In the genomic region with DNA sequence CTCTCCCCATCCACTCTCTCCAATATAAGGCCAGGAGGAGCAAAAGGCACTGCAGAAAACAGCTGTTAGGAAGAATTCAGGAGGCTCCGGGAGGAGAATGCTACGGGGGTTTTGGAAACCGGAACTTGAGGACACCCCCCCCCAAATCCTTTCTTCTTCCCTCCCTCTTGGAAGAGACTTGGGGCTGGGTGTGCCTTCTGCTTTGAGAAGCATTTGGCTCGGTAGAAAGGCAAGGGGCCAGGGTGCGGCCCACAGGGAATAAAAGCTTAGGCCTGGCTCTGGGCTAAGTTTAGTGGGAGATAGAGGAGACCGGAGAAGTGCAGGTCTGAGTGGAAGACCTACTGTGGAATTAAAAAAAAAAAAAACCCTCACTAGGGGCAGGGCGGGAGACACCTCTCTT, we compare ENCODE assay signal across 8 mouse cellular contexts.
A peak's percentile ranks its signal among the peaks of the same experiment; 100 is the strongest.
DNase-seq lines count a peak whose midpoint lies in the region; ATAC-seq and TF ChIP-seq lines count a peak whose summit lies in the region.

No protein-coding gene starts in this region.

- no peak for TF ChIP-seq CTCF in left cerebral cortex, adult 2 months (IDR thresholded peaks at IDR 0.05)

- peaks cover 3% of the 10 kb centered on the region; the same call in 1 of the 2 replicates for H3K27me3 ChIP-seq in lung, embryonic 15.5 days

- H3K9ac ChIP-seq in lung, embryonic 15.5 days: no peak overlapping the region

- no peaks in the 10 kb centered on the region for H3K36me3 ChIP-seq in lung, embryonic 15.5 days

- WGBS in lung, embryonic 15.5 days: 13% methylated on average over 7 of the region's 7 CpGs

- H3K4me1 ChIP-seq in lung, embryonic 15.5 days: peaks cover 26% of the 10 kb centered on the region

- intact Hi-C loops in left cerebral cortex, adult 2 months (cut with DNase I): loop anchor here (5.0 kb wide), 5 partner anchors 67 to 642 kb away; a partner anchor contains a TSS

- no peak for ATAC-seq in lung, embryonic 15.5 days (ENCODE audit: borderline replicate concordance, extremely low read depth, low FRiP score, low TSS enrichment)

- H3K9me3 ChIP-seq in lung, embryonic 15.5 days: no peaks in the 10 kb centered on the region

- H3K27ac ChIP-seq in left cerebral cortex, adult 2 months: peak overlapping the region; percentile 98
- no peak overlapping the region for H3K27ac ChIP-seq in lung, embryonic 15.5 days

- peak overlapping the region; percentile 98 for H3K4me2 ChIP-seq in lung, embryonic 15.5 days

- DNase-seq in left cerebral cortex, adult 2 months (ENCODE audit: extremely low spot score in 1 of 2, low spot score in 2 of 2): no peak
- DNase-seq in left cerebral cortex, adult 18-20 months (ENCODE audit: low spot score in 2 of 2): no peak
- peak; percentile 30 for DNase-seq in cerebellum, postnatal 36 days
- DNase-seq in heart, adult 18-20 months: peak; percentile 89 to 92
- peak; percentile 54 for DNase-seq in kidney, adult 11 months
- peak; percentile 59 for DNase-seq in ovary, postnatal 36 days (ENCODE audit: low spot score)
- DNase-seq in left cerebral cortex, adult 11 months (ENCODE audit: low spot score): no peak

- peak overlapping the region; percentile 60 for H3K4me3 ChIP-seq in left cerebral cortex, adult 2 months
- peak overlapping the region; percentile 85 for H3K4me3 ChIP-seq in lung, embryonic 15.5 days

Comparison
In these comparisons a context has a peak if more than half of its experiments do, and no peak if none do; other contexts are left out.
1. DNase-seq: peak in cerebellum, postnatal 36 days (2 of 2), heart, adult 18-20 months (2 of 2), kidney, adult 11 months (single experiment) and ovary, postnatal 36 days (single experiment); none in left cerebral cortex, adult 2 months (0 of 2), left cerebral cortex, adult 18-20 months (0 of 2) and left cerebral cortex, adult 11 months (single experiment).